Mouse (Mus musculus) heart, embryonic 13.5 days (tissue): ENCODE data around the gene Copa. TPM values are rescaled to one million over a fixed set of nuclear protein-coding genes. Genes with fewer than 3 reads are reported as not detected.
A peak's percentile ranks its signal among the peaks of the same experiment; 100 is the strongest.

ENCODE experiments used
- ATAC-seq: fragments of 200-750 bp; cut with Nextera tagmentation; 2 replicates; pipeline ENCODE4 v1.8.0; 2017; ENCODE audit warnings: moderate TSS enrichment; ENCODE audit not compliant: insufficient number of reproducible peaks, low FRiP score, low TSS enrichment; ENCODE audit errors: extremely low read depth
- H3K27ac ChIP-seq: fragments of 300-500 bp; sonication (generic); replicated peaks from 2 replicates; pipeline ENCODE4 v1.5.1; 2015; ENCODE audit warnings: moderate library complexity, mild to moderate bottlenecking, inconsistent platforms
- H3K27me3 ChIP-seq: fragments of 300-500 bp; sonication (generic); replicated peaks from 2 replicates; pipeline ENCODE4 v1.6.1; 2015; ENCODE audit warnings: mild to moderate bottlenecking, inconsistent platforms
- H3K36me3 ChIP-seq: fragments of 300-500 bp; sonication (generic); 2 replicates; pipeline ENCODE4 v1.6.1; 2015; ENCODE audit warnings: mild to moderate bottlenecking, inconsistent platforms
- H3K4me1 ChIP-seq: fragments of 300-500 bp; sonication (generic); 2 replicates; pipeline ENCODE4 v1.6.1; 2015; ENCODE audit warnings: inconsistent platforms
- H3K4me2 ChIP-seq: fragments of 300-500 bp; sonication (generic); 2 replicates; pipeline ENCODE4 v1.6.1; 2015; ENCODE audit warnings: inconsistent platforms, mild to moderate bottlenecking, moderate library complexity
- H3K4me3 ChIP-seq: fragments of 300-500 bp; sonication (generic); 2 replicates; pipeline ENCODE4 v1.5.1; 2015; ENCODE audit warnings: moderate library complexity, mild to moderate bottlenecking, inconsistent platforms
- H3K9ac ChIP-seq: fragments of 300-500 bp; sonication (generic); 2 replicates; pipeline ENCODE4 v1.6.1; 2015; ENCODE audit warnings: inconsistent platforms, mild to moderate bottlenecking, moderate library complexity
- H3K9me3 ChIP-seq: fragments of 300-500 bp; sonication (generic); 2 replicates; pipeline ENCODE4 v1.6.1; 2016; ENCODE audit warnings: inconsistent platforms
- WGBS: fragments of 180-500 bp; shearing (Covaris S2); methylation state at CpG from one replicate; pipeline ENCODE4 v1.1.7; 2015; ENCODE audit warnings: mixed read lengths; 5-methylcytosine and 5-hydroxymethylcytosine counted together
- polyA plus RNA-seq: library from polyadenylated mRNA; unstranded; fragments of >200 nt; fragmentation: Nextera tagmentation; extraction: Ambion mirVana; gene quantifications from 2 replicates; pipeline ENCODE4 v1.2.1, GENCODE M21; 2015

The Copa gene
- polyA plus RNA-seq, 1 experiment from 2014 or later: 163 TPM

GRCm38 (mm10) chr1:172094295-172094694 lies 12.0 kb downstream of the Copa start:
- H3K9me3 ChIP-seq: no peaks in the 10 kb centered on the region
- peak overlapping the region; percentile 78 for H3K27ac ChIP-seq
- peak overlapping the region; percentile 7; the same call in 1 of the 2 replicates for H3K4me2 ChIP-seq
- H3K9ac ChIP-seq: peak overlapping the region; percentile 52; the same call in 1 of the 2 replicates
- peaks cover 28% of the 10 kb centered on the region for H3K4me1 ChIP-seq
- no peaks in the 10 kb centered on the region for H3K27me3 ChIP-seq
- H3K36me3 ChIP-seq: peaks cover 87% of the 10 kb centered on the region
- ATAC-seq: no peak
- H3K4me3 ChIP-seq: no peak overlapping the region

- no peak; the same call in 1 of the 2 replicates for ATAC-seq
- H3K27ac ChIP-seq: peak overlapping the region; percentile 78
Measured at GRCm38 (mm10) chr1:172095202-172095601, 12.9 kb downstream of the Copa start.

GRCm38 (mm10) chr1:172099325-172100033 lies 17.1 kb downstream of the Copa start:
- Histone ChIP-seq H3K27ac (no peak overlapping the region), H3K36me3 (peaks cover 89% of the 10 kb centered on the region), H3K27me3 (no peaks in the 10 kb centered on the region), H3K9me3 (no peaks in the 10 kb centered on the region), H3K4me1 (peaks cover 13% of the 10 kb centered on the region), H3K4me3 (no peak overlapping the region), H3K9ac (no peak overlapping the region), H3K4me2 (no peak overlapping the region)
- WGBS: 81% methylated on average over 6 of the region's 6 CpGs
- no peak for ATAC-seq

More at GRCm38 (mm10) chr1:172095202-172095601, 12.9 kb downstream of the Copa start:
- no peaks in the 10 kb centered on the region for H3K9me3 ChIP-seq
- H3K36me3 ChIP-seq: peaks cover 86% of the 10 kb centered on the region
- WGBS: 32% methylated on average over 6 of the region's 6 CpGs
- H3K27me3 ChIP-seq: no peaks in the 10 kb centered on the region
- H3K4me3 ChIP-seq: no peak overlapping the region
- H3K9ac ChIP-seq: no peak overlapping the region
- no peak overlapping the region for H3K4me2 ChIP-seq
- peaks cover 28% of the 10 kb centered on the region for H3K4me1 ChIP-seq

DNA sequence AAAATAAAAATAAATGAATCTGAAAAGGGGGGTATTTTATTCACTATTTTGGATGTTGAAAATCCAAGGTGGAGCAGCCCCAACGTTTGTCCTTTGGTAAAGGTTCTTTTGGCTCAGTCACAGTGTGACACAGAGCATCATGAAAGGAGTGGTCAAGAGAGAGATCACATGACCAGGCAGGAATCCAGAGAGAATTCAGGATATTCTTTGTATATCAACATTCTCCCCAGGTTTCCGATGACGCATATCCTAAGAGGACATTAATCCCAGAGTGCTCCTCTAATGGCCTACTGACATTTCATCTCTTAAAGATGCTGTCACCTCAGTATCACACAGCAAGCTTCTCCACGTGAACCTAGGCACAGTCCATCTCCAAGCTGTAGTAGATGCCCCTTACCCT lies 21.3 kb downstream of the Copa start:
- ATAC-seq: no peak
- Histone ChIP-seq H3K9me3 (no peaks in the 10 kb centered on the region), H3K27ac (no peak overlapping the region), H3K27me3 (no peaks in the 10 kb centered on the region), H3K36me3 (peaks cover 95% of the 10 kb centered on the region), H3K4me2 (no peak overlapping the region), H3K4me1 (peaks cover 4% of the 10 kb centered on the region; the same call in 1 of the 2 replicates), H3K9ac (no peak overlapping the region), H3K4me3 (no peak overlapping the region)
- WGBS: 77% methylated on average over 4 of the region's 4 CpGs

- ATAC-seq: no peak
- WGBS: 81% methylated on average over 11 of the region's 11 CpGs
Measured at GRCm38 (mm10) chr1:172105101-172105500, 22.8 kb downstream of the Copa start.

DNA sequence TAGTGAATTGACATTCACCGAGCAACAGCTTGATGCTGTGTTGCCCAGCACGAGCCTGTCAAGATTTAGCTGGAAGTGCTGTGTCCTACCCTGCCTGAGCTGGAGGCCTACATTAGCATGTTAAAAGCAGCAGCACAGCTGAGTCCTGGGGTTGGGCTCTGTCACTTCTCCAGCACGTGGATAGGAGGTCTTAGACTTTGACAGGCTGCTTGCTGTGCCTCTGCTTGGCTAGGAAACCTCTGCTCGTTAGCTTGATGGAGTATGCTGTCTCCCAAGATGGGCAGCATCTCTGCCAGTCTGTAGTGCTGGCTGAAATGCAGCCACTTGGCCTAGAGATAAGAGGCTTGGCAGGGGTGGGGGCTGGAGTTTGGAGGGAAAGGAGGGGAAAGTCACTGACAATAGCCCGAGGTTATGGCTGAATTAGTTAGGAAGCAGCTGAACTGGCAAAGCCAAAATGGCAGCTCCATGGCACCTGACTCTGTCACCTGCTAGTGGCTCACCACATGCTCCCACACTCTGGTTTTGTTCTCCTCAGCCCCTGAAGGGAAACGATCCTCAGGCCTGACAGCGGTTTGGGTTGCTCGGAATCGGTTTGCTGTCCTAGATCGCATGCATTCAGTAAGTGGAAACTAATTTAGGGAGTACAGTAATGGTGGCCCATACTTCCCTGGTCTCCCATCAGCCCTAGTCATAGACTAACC lies 25.6 kb downstream of the Copa start:
- H3K36me3 ChIP-seq: peaks cover 99% of the 10 kb centered on the region
- no peaks in the 10 kb centered on the region for H3K27me3 ChIP-seq
- no peak overlapping the region for H3K4me3 ChIP-seq
- no peak overlapping the region for H3K4me2 ChIP-seq
- no peaks in the 10 kb centered on the region for H3K9me3 ChIP-seq
- H3K27ac ChIP-seq: no peak overlapping the region
- no peak overlapping the region for H3K9ac ChIP-seq
- peaks cover 4% of the 10 kb centered on the region; the same call in 1 of the 2 replicates for H3K4me1 ChIP-seq
- WGBS: 65% methylated on average over 10 of the region's 10 CpGs
- no peak for ATAC-seq

More at GRCm38 (mm10) chr1:172105101-172105500, 22.8 kb downstream of the Copa start:
- Histone ChIP-seq H3K4me2 (no peak overlapping the region), H3K27ac (no peak overlapping the region), H3K9me3 (no peaks in the 10 kb centered on the region), H3K27me3 (no peaks in the 10 kb centered on the region), H3K4me1 (peaks cover 4% of the 10 kb centered on the region; the same call in 1 of the 2 replicates), H3K9ac (no peak overlapping the region), H3K36me3 (peaks cover 98% of the 10 kb centered on the region), H3K4me3 (no peak overlapping the region)

GRCm38 (mm10) chr1:172116948-172117347 lies 34.6 kb downstream of the Copa start:
- Histone ChIP-seq H3K36me3 (peaks cover 99% of the 10 kb centered on the region), H3K27ac (no peak overlapping the region), H3K4me2 (no peak overlapping the region), H3K9ac (no peak overlapping the region), H3K4me1 (no peaks in the 10 kb centered on the region), H3K9me3 (no peaks in the 10 kb centered on the region), H3K4me3 (no peak overlapping the region), H3K27me3 (no peaks in the 10 kb centered on the region)
- no peak for ATAC-seq
- 90% methylated on average over 5 of the region's 5 CpGs for WGBS

DNA sequence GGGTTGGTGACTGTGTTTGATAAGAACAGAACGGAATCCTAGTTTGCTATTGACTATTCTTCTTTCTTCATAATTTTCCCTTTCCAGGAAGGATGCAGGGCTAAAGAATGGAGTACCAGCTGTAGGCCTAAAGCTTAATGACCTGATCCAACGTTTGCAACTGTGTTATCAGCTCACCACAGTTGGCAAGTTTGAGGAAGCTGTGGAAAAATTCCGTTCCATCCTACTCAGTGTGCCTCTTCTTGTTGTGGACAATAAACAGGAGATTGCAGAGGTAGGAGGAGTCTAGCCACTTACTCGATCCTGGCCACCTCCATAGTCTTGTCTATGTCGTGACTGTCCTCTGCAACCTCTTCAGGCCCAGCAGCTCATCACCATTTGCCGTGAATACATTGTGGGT lies 36.8 kb downstream of the Copa start:
- no peak overlapping the region for H3K9ac ChIP-seq
- H3K27ac ChIP-seq: no peak overlapping the region
- H3K9me3 ChIP-seq: no peaks in the 10 kb centered on the region
- WGBS: 65% methylated on average over 6 of the region's 6 CpGs
- H3K36me3 ChIP-seq: peaks cover 98% of the 10 kb centered on the region
- no peaks in the 10 kb centered on the region for H3K27me3 ChIP-seq
- no peak overlapping the region for H3K4me3 ChIP-seq
- no peak for ATAC-seq
- no peaks in the 10 kb centered on the region for H3K4me1 ChIP-seq
- no peak overlapping the region for H3K4me2 ChIP-seq

GRCm38 (mm10) chr1:172119720-172120119 lies 37.4 kb downstream of the Copa start:
- H3K27ac ChIP-seq: no peak overlapping the region
- 52% methylated on average over 3 of the region's 3 CpGs for WGBS
- H3K4me2 ChIP-seq: no peak overlapping the region
- no peak overlapping the region for H3K4me3 ChIP-seq
- no peaks in the 10 kb centered on the region for H3K27me3 ChIP-seq
- no peaks in the 10 kb centered on the region for H3K4me1 ChIP-seq
- no peak overlapping the region for H3K9ac ChIP-seq
- no peak for ATAC-seq
- H3K36me3 ChIP-seq: peaks cover 92% of the 10 kb centered on the region
- H3K9me3 ChIP-seq: no peaks in the 10 kb centered on the region

- WGBS: 80% methylated on average over 2 of the region's 2 CpGs
- no peak for ATAC-seq
- Histone ChIP-seq H3K4me3 (no peak overlapping the region), H3K4me2 (no peak overlapping the region), H3K27ac (no peak overlapping the region), H3K36me3 (peaks cover 63% of the 10 kb centered on the region), H3K9me3 (no peaks in the 10 kb centered on the region), H3K27me3 (no peaks in the 10 kb centered on the region), H3K9ac (no peak overlapping the region), H3K4me1 (peaks cover 10% of the 10 kb centered on the region)
Measured at GRCm38 (mm10) chr1:172122671-172123070, 40.3 kb downstream of the Copa start.

GRCm38 (mm10) chr1:172124572-172124971 lies 42.2 kb downstream of the Copa start:
- Histone ChIP-seq H3K9me3 (no peaks in the 10 kb centered on the region), H3K4me2 (no peak overlapping the region), H3K9ac (no peak overlapping the region), H3K4me1 (peaks cover 14% of the 10 kb centered on the region), H3K4me3 (no peak overlapping the region), H3K36me3 (peaks cover 57% of the 10 kb centered on the region), H3K27ac (no peak overlapping the region), H3K27me3 (no peaks in the 10 kb centered on the region)
- no peak for ATAC-seq
- 71% methylated on average over 6 of the region's 6 CpGs for WGBS
